Mouse (Mus musculus) layer of hippocampus, postnatal 14 days (tissue): ENCODE data around the gene Elp6. TPM values are rescaled to one million over a fixed set of nuclear protein-coding genes. Genes with fewer than 3 reads are reported as not detected.

Source experiments
- DNase-seq, 2 experiments: peaks; one replicate each; pipeline ENCODE4 v3.0.0; 2021 to 2022; ENCODE audit warnings: low spot score in 2 of 2, mixed read lengths in 1 of 2
- microRNA-seq, 2 experiments: library from miRNA; unstranded; fragments of <30 nt; microRNA quantifications; one replicate each; pipeline ENCODE4 v1.2.0; 2021
- total RNA-seq, 2 experiments: library from RNA; stranded (reverse); gene quantifications; 2 replicates each; pipeline ENCODE4 v1.2.3; 2021

The Elp6 gene
- total RNA-seq, 2 experiments from 2014 or later, result 11.0 to 12.3 TPM

DNA sequence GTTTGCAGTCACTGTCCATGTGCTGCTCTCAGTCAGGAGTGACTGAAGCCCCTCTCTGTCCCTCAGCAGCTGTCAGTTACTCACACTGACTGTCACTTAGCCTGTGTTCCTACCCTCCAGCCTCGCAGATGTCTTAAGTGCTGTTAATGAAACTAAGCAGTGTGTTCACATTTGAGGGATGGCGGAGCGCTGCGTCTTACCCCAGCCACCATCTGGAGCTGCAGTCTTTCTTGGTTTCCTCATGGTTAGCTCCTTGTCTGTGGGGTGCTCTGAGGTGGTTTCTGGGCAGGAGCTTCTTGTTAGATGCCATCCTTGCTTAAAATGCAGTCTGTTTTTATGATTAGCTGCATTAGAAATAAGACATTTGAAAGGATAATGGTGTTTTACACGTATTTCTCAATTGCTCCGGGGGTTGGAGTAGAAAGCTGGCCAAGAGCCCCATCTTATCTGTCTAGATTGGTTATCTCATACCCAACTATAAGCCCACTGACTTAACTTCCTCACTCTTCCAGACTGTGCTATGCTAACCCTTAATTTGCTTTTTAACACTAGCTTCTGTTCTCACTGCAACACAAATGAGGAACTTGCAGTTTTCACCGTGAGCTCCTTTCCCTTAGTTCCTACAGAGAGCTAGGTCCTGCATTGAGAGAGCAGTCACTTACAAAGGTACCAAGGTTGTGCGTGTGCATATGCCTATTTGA lies 47.1 kb downstream of the Elp6 start:
- DNase-seq, result peak in 1 of 2 experiments; percentile 26

DNA sequence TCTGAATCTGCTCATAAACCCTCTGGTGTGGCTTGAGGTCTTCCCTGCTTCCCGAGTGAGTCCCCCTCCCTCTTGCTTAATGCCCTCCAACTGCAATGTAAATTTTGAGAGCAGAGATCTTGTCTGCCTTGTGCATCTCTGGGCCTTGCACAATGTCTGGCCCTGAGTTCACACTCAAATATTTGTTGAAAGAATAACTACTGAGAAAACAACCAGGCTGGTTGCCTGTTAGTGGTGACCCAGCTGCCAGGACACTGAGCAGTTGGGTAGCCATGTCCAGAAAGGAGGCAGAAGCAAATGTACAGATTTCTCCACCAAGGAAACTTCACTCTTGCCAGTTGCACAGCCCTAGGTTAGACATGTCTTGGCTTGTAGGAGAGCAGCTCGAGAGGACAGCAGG lies 53.4 kb downstream of the Elp6 start:
- DNase-seq, result no peak

DNA sequence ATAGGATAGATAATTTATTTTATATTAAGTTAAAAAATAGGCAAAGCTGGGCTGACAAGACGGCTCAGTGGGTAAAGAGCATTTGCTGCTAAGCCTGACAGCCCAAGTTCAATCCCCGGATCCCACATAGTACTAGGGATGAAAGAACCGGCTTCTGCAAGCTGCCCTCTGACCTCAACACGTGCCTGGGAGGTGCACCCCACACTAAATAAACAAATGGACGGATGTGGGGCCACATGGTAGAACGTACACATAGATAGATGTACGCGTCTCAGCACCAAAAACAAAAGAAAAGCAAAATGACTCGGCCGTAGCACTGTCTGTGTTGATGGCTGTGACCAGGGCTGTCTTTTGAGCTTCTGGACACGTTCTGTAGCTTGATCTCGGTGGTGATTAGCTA lies 56.3 kb downstream of the Elp6 start:
- no peak for DNase-seq

DNA sequence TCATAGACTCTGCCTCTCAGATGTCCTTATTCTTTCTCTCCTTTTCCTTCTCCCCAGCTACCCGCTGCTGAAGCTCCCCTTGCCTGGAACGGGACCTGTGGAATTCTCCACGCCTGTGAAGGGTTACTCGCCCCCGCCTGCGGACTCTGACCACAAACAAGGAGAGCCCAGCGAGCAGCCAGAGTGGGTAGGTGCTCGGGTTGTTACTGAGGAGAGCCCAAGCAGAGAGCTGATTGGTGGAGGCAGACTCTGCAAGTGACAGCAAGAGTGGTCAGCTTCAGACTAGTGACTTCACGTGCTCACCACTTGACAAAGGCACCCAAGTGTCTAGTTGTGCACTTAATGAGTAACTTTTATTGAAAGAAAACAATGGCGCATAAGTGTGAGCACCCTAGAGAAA lies 57.4 kb downstream of the Elp6 start:
- no peak for DNase-seq

- no peak for DNase-seq
Observed at GRCm38 (mm10) chr9:110366746-110367145, 61.8 kb downstream of the Elp6 start.

DNA sequence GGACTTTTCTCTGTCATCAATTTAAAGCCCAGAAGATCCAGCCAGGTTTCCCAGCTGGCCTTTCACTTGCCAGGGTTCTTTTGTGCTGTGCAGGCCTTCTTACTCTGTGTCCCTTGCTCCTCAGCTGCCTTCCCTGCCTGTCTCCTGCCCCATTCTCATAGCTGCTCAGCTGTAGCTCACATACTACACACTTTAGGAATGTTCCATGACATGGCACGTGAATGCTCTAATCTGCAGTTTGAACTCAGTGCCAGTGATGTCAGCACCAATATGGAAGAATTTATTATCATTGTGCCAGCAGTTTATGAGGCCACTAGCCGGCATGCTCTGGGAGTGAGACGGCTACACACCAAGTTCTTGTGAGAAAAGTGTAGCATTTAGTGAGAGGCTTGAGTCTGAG lies 64.9 kb downstream of the Elp6 start:
- no peak for DNase-seq

Small RNAs within 50 kb of the gene (microRNA-seq; reads per million reads assigned to microRNA genes)
- gene Mir6236, result 73.9 to 76.0 reads per million in 2 experiments

Other genes with a start within 250 kb of the Elp6 start
- 10 to 100 TPM; 65.2 to 65.5 TPM for gene Smarcc1, start 187.5 kb upstream of the Elp6 start, total RNA-seq
- gene Dhx30, start 187.3 kb upstream of the Elp6 start, total RNA-seq, result 100 to 1,000 TPM; 129 to 150 TPM
- 100 to 1,000 TPM; 296 to 306 TPM for gene Cspg5, start 61.4 kb upstream of the Elp6 start, total RNA-seq
- gene Scap, start 28.1 kb downstream of the Elp6 start, total RNA-seq, result 10 to 100 TPM; 91.7 to 93.1 TPM
- 10 to 100 TPM; 47.8 to 49.2 TPM for gene Ptpn23, start 103.0 kb downstream of the Elp6 start, total RNA-seq
- gene Ngp, start 114.6 kb downstream of the Elp6 start, total RNA-seq, result not detected
- 10 to 100 TPM; 23.3 to 24.8 TPM for gene Klhl18, start 171.5 kb downstream of the Elp6 start, total RNA-seq
- gene Kif9, start 171.8 kb downstream of the Elp6 start, total RNA-seq, result 1 to 10 TPM; 3.8 to 5.1 TPM
- gene Setd2, start 227.4 kb downstream of the Elp6 start, total RNA-seq, result 10 to 100 TPM; 68.1 to 68.3 TPM